Mouse (Mus musculus) liver, postnatal 0 days (tissue): ENCODE data around the gene Tcf20.

Experiments
- CTCF ChIP-seq: sonication (generic); IDR thresholded peaks from 2 replicates; pipeline ENCODE4 v1.5.1; 2016; ENCODE audit warnings: antibody characterized with exemption, low read depth
- EP300 ChIP-seq: IDR thresholded peaks from 2 replicates; pipeline ENCODE4 v1.6.1; 2016; ENCODE audit warnings: antibody characterized with exemption, low read depth, mild to moderate bottlenecking

DNA sequence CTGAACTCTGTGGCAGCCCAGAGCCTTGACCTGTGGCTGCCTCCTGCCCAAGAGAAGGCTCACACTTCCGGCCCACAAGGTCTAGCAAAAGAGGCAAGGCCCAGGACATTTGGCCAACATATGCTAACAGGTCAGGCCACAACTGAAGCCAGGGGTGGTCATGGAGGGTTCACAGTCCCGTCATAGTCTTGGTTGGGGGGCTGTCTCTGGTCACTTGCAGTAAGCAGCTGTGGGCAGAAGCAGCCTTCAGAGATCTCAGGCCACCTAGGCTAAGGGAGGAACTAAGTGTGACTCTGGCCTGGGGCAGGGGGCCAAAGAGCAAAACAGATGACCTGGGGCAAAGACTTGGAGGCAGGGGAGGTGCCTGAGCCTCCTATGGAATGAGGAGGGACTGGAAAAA lies 77.1 kb downstream of the Tcf20 start:
- TF ChIP-seq CTCF (no peak), EP300 (no peak)
